Mouse (Mus musculus): ENCODE measurements around the gene Tbc1d9. TPM values are rescaled to one million over a fixed set of nuclear protein-coding genes. Genes with fewer than 3 reads are reported as not detected.

Tbc1d9 gene
- total and polyA plus RNA-seq, 2 experiments, result 0.62 to 1.6 TPM

GRCm38 (mm10) chr8:83145421-83145820, 19.7 kb upstream of the Tbc1d9 start:
- TF ChIP-seq POLR2A (IDR thresholded peaks at IDR 0.05; ENCODE audit: extremely low read depth, insufficient read depth, low read length) (no peak), CTCF (IDR thresholded peaks at IDR 0.05; ENCODE audit: low read depth, low read length) (no peak)
- 76% methylated on average over 3 of the region's 3 CpGs for WGBS
- Histone ChIP-seq H3K9ac (ENCODE audit: low read depth, low read length) (no peak overlapping the region), H3K4me1 (ENCODE audit: control insufficient read depth, insufficient read depth, low read length) (no peaks in the 10 kb centered on the region), H3K4me3 (ENCODE audit: insufficient read depth, low read depth, low read length) (no peak overlapping the region), H3K27ac (replicated peaks; ENCODE audit: insufficient read depth, low read depth, low read length) (no peak overlapping the region), H3K36me3 (ENCODE audit: control insufficient read depth, insufficient read depth, low read length) (no peaks in the 10 kb centered on the region), H3K79me2 (ENCODE audit: control insufficient read depth, insufficient read depth, low read length) (no peaks in the 10 kb centered on the region), H3K27me3 (ENCODE audit: control insufficient read depth, insufficient read depth, low read length) (no peaks in the 10 kb centered on the region)
- no peak for DNase-seq (ENCODE audit: extremely low read depth, low read depth, low spot score)

GRCm38 (mm10) chr8:83149124-83149523, 16.0 kb upstream of the Tbc1d9 start:
- no peak overlapping the region for H3K9ac ChIP-seq (ENCODE audit: low read depth, low read length)
- no peak for DNase-seq (ENCODE audit: extremely low read depth, low read depth, low spot score)
- no peaks in the 10 kb centered on the region for H3K4me1 ChIP-seq (ENCODE audit: control insufficient read depth, insufficient read depth, low read length)
- no peaks in the 10 kb centered on the region for H3K79me2 ChIP-seq (ENCODE audit: control insufficient read depth, insufficient read depth, low read length)
- TF ChIP-seq POLR2A (IDR thresholded peaks at IDR 0.05; ENCODE audit: extremely low read depth, insufficient read depth, low read length), result no peak
- TF ChIP-seq CTCF (IDR thresholded peaks at IDR 0.05; ENCODE audit: low read depth, low read length), result no peak
- H3K4me3 ChIP-seq (ENCODE audit: insufficient read depth, low read depth, low read length), result no peak overlapping the region
- H3K27me3 ChIP-seq (ENCODE audit: control insufficient read depth, insufficient read depth, low read length), result no peaks in the 10 kb centered on the region
- no peaks in the 10 kb centered on the region for H3K36me3 ChIP-seq (ENCODE audit: control insufficient read depth, insufficient read depth, low read length)
- WGBS, result 89% methylated on average over 6 of the region's 6 CpGs
- no peak overlapping the region for H3K27ac ChIP-seq (replicated peaks; ENCODE audit: insufficient read depth, low read depth, low read length)

GRCm38 (mm10) chr8:83152055-83152454, 13.1 kb upstream of the Tbc1d9 start:
- H3K27ac ChIP-seq (replicated peaks; ENCODE audit: insufficient read depth, low read depth, low read length), result no peak overlapping the region
- TF ChIP-seq CTCF (IDR thresholded peaks at IDR 0.05; ENCODE audit: low read depth, low read length) (no peak), POLR2A (IDR thresholded peaks at IDR 0.05; ENCODE audit: extremely low read depth, insufficient read depth, low read length) (no peak)

GRCm38 (mm10) chr8:83152470-83152869, 12.7 kb upstream of the Tbc1d9 start:
- H3K27ac ChIP-seq (replicated peaks; ENCODE audit: insufficient read depth, low read depth, low read length), result no peak overlapping the region
- no peak for TF ChIP-seq CTCF (IDR thresholded peaks at IDR 0.05; ENCODE audit: low read depth, low read length)
- TF ChIP-seq POLR2A (IDR thresholded peaks at IDR 0.05; ENCODE audit: extremely low read depth, insufficient read depth, low read length), result no peak
- no peaks in the 10 kb centered on the region for H3K79me2 ChIP-seq (ENCODE audit: control insufficient read depth, insufficient read depth, low read length)
- H3K9ac ChIP-seq (ENCODE audit: low read depth, low read length), result no peak overlapping the region
- no peak overlapping the region for H3K4me3 ChIP-seq (ENCODE audit: insufficient read depth, low read depth, low read length)
- no peaks in the 10 kb centered on the region for H3K36me3 ChIP-seq (ENCODE audit: control insufficient read depth, insufficient read depth, low read length)
- 61% methylated on average over 4 of the region's 4 CpGs for WGBS
- no peaks in the 10 kb centered on the region for H3K4me1 ChIP-seq (ENCODE audit: control insufficient read depth, insufficient read depth, low read length)
- no peaks in the 10 kb centered on the region for H3K27me3 ChIP-seq (ENCODE audit: control insufficient read depth, insufficient read depth, low read length)
- DNase-seq (ENCODE audit: extremely low read depth, low read depth, low spot score), result no peak

More at GRCm38 (mm10) chr8:83152055-83152454, 13.1 kb upstream of the Tbc1d9 start:
- no peak for DNase-seq (ENCODE audit: extremely low read depth, low read depth, low spot score)
- Histone ChIP-seq H3K4me3 (ENCODE audit: insufficient read depth, low read depth, low read length) (no peak overlapping the region), H3K36me3 (ENCODE audit: control insufficient read depth, insufficient read depth, low read length) (no peaks in the 10 kb centered on the region), H3K4me1 (ENCODE audit: control insufficient read depth, insufficient read depth, low read length) (no peaks in the 10 kb centered on the region), H3K27me3 (ENCODE audit: control insufficient read depth, insufficient read depth, low read length) (no peaks in the 10 kb centered on the region), H3K79me2 (ENCODE audit: control insufficient read depth, insufficient read depth, low read length) (no peaks in the 10 kb centered on the region), H3K9ac (ENCODE audit: low read depth, low read length) (no peak overlapping the region)
- 82% methylated on average over 2 of the region's 2 CpGs for WGBS

GRCm38 (mm10) chr8:83155110-83155509, 10.0 kb upstream of the Tbc1d9 start:
- Histone ChIP-seq H3K4me1 (ENCODE audit: control insufficient read depth, insufficient read depth, low read length) (no peaks in the 10 kb centered on the region), H3K27me3 (ENCODE audit: control insufficient read depth, insufficient read depth, low read length) (no peaks in the 10 kb centered on the region), H3K79me2 (ENCODE audit: control insufficient read depth, insufficient read depth, low read length) (no peaks in the 10 kb centered on the region), H3K4me3 (ENCODE audit: insufficient read depth, low read depth, low read length) (no peak overlapping the region), H3K36me3 (ENCODE audit: control insufficient read depth, insufficient read depth, low read length) (no peaks in the 10 kb centered on the region), H3K9ac (ENCODE audit: low read depth, low read length) (no peak overlapping the region), H3K27ac (replicated peaks; ENCODE audit: insufficient read depth, low read depth, low read length) (no peak overlapping the region)
- 53% methylated on average over 4 of the region's 4 CpGs for WGBS
- no peak for DNase-seq (ENCODE audit: extremely low read depth, low read depth, low spot score)
- no peak for TF ChIP-seq CTCF (IDR thresholded peaks at IDR 0.05; ENCODE audit: low read depth, low read length)
- TF ChIP-seq POLR2A (IDR thresholded peaks at IDR 0.05; ENCODE audit: extremely low read depth, insufficient read depth, low read length), result no peak

- WGBS, result 75% methylated on average over 3 of the region's 3 CpGs
- Histone ChIP-seq H3K9ac (ENCODE audit: low read depth, low read length) (no peak overlapping the region), H3K79me2 (ENCODE audit: control insufficient read depth, insufficient read depth, low read length) (no peaks in the 10 kb centered on the region), H3K36me3 (ENCODE audit: control insufficient read depth, insufficient read depth, low read length) (no peaks in the 10 kb centered on the region), H3K4me1 (ENCODE audit: control insufficient read depth, insufficient read depth, low read length) (no peaks in the 10 kb centered on the region), H3K27ac (replicated peaks; ENCODE audit: insufficient read depth, low read depth, low read length) (no peak overlapping the region), H3K4me3 (ENCODE audit: insufficient read depth, low read depth, low read length) (no peak overlapping the region), H3K27me3 (ENCODE audit: control insufficient read depth, insufficient read depth, low read length) (no peaks in the 10 kb centered on the region)
- TF ChIP-seq POLR2A (IDR thresholded peaks at IDR 0.05; ENCODE audit: extremely low read depth, insufficient read depth, low read length), result no peak
- no peak for TF ChIP-seq CTCF (IDR thresholded peaks at IDR 0.05; ENCODE audit: low read depth, low read length)
- DNase-seq (ENCODE audit: extremely low read depth, low read depth, low spot score), result no peak
Observed at GRCm38 (mm10) chr8:83158971-83159370, 6.2 kb upstream of the Tbc1d9 start.

All from liver, adult 2 months (tissue).